In genomic region chr2:50810336-50811066, GRCm38 (mm10) we compare ENCODE assay signal across 11 mouse cellular contexts.
DNase-seq lines count a peak whose midpoint lies in the region; ATAC-seq and TF ChIP-seq lines count a peak whose summit lies in the region.
"Had no signal": no experiment of that assay in that cellular context is flagged by ENCODE, and none has a peak within 500 bp of the region (broad histone marks: within the 10 kb centered on the region; RNA-seq: fewer than 3 reads in every experiment).

No protein-coding gene starts in this region.

- no peaks in the 10 kb centered on the region for H3K9me3 ChIP-seq in heart, embryonic 12.5 days (replicated peaks)
- H3K9me3 ChIP-seq in forebrain, embryonic 12.5 days: no peaks in the 10 kb centered on the region
- H3K9me3 ChIP-seq in liver, postnatal 0 days (ENCODE audit: low read length): no peaks in the 10 kb centered on the region

- no peak for DNase-seq in heart, adult 18-20 months
- peak; percentile 61 for DNase-seq in Muller cell, postnatal 12 days (ENCODE audit: inconsistent ontology term)
- DNase-seq in liver, postnatal 0 days: no peak
- DNase-seq in left cerebral cortex, adult 8-10 months (ENCODE audit: low spot score in 2 of 2): no peak
- DNase-seq in right cerebral cortex, postnatal 10 days (ENCODE audit: low spot score in 2 of 2): no peak
- no peak for DNase-seq in frontal cortex, postnatal 36 days (ENCODE audit: low spot score in 2 of 2)
- DNase-seq: gastrocnemius, postnatal 36 days; kidney, adult 9 months had no signal

- no peaks in the 10 kb centered on the region for H3K27me3 ChIP-seq in heart, embryonic 12.5 days (replicated peaks)
- H3K27me3 ChIP-seq in forebrain, embryonic 12.5 days: no peaks in the 10 kb centered on the region
- no peaks in the 10 kb centered on the region for H3K27me3 ChIP-seq in liver, postnatal 0 days (ENCODE audit: insufficient read depth, low read length)
- H3K27me3 ChIP-seq: Patski had no signal

- peaks cover 19% of the 10 kb centered on the region for H3K4me1 ChIP-seq in heart, embryonic 12.5 days (replicated peaks)
- peaks cover 26% of the 10 kb centered on the region for H3K4me1 ChIP-seq in forebrain, embryonic 12.5 days
- H3K4me1 ChIP-seq in liver, postnatal 0 days (ENCODE audit: insufficient read depth): peaks cover 7% of the 10 kb centered on the region

- no peak for TF ChIP-seq CTCF in liver, postnatal 0 days (IDR thresholded peaks at IDR 0.05; ENCODE audit: low read depth)

- H3K4me2 ChIP-seq in heart, embryonic 12.5 days: peak overlapping the region; percentile 53
- 0 out of 2 replicates have a peak overlapping the region, but pooled peaks have one; percentile 17 for H3K4me2 ChIP-seq in forebrain, embryonic 12.5 days
- peak overlapping the region; percentile 18; the same call in 1 of the 2 replicates for H3K4me2 ChIP-seq in liver, postnatal 0 days (ENCODE audit: low read depth, low read length)

- no peak overlapping the region for H3K27ac ChIP-seq in heart, embryonic 12.5 days (ENCODE audit: poor library complexity, severe bottlenecking)
- H3K27ac ChIP-seq in forebrain, embryonic 12.5 days: peak overlapping the region; percentile 87
- peak overlapping the region; percentile 29; the same call in 1 of the 2 replicates for H3K27ac ChIP-seq in liver, postnatal 0 days (ENCODE audit: low read depth)

- no peak overlapping the region; the same call in 1 of the 2 replicates for H3K9ac ChIP-seq in heart, embryonic 12.5 days
- H3K9ac ChIP-seq in forebrain, embryonic 12.5 days: peak overlapping the region; percentile 3; the same call in 1 of the 2 replicates
- no peak overlapping the region for H3K9ac ChIP-seq in liver, postnatal 0 days (replicated peaks)

- H3K36me3 ChIP-seq in heart, embryonic 12.5 days: no peaks in the 10 kb centered on the region
- no peaks in the 10 kb centered on the region for H3K36me3 ChIP-seq in forebrain, embryonic 12.5 days (replicated peaks)
- no peaks in the 10 kb centered on the region for H3K36me3 ChIP-seq in liver, postnatal 0 days (replicated peaks; ENCODE audit: insufficient read depth, low read length)

- no peak for TF ChIP-seq EP300 in liver, postnatal 0 days (IDR thresholded peaks at IDR 0.05; ENCODE audit: low read depth)

- WGBS in heart, embryonic 12.5 days: 5% methylated on average over 5 of the region's 5 CpGs
- 3% methylated on average over 5 of the region's 5 CpGs for WGBS in forebrain, embryonic 12.5 days
- WGBS in liver, postnatal 0 days (ENCODE audit: insufficient replicate concordance): 32% methylated on average over 5 of the region's 5 CpGs

- no peak for ATAC-seq in heart, embryonic 12.5 days (ENCODE audit: insufficient number of reproducible peaks, low FRiP score)
- peak; percentile 81 for ATAC-seq in forebrain, embryonic 12.5 days (ENCODE audit: low FRiP score)
- no peak for ATAC-seq in liver, postnatal 0 days
- ATAC-seq: Patski had no signal

- no peak overlapping the region for H3K4me3 ChIP-seq in heart, embryonic 12.5 days
- H3K4me3 ChIP-seq in forebrain, embryonic 12.5 days (replicated peaks): no peak overlapping the region
- no peak overlapping the region for H3K4me3 ChIP-seq in liver, postnatal 0 days (ENCODE audit: low read depth, low read length)
